In genomic region chr6:96000011-96000476, GRCm38 (mm10) we compare ENCODE assay signal across 11 mouse cellular contexts.
A peak's percentile ranks its signal among the peaks of the same experiment; 100 is the strongest.
DNase-seq lines count a peak whose midpoint lies in the region; ATAC-seq and TF ChIP-seq lines count a peak whose summit lies in the region.
"Had no signal": no experiment of that assay in that cellular context is flagged by ENCODE, and none has a peak within 500 bp of the region (broad histone marks: within the 10 kb centered on the region; RNA-seq: fewer than 3 reads in every experiment).

No protein-coding gene starts in this region.

- intact Hi-C loops in left cerebral cortex, adult 2 months (cut with DNase I): no loop called here

- no peaks in the 10 kb centered on the region for H3K27me3 ChIP-seq in forebrain, postnatal 0 days (ENCODE audit: insufficient read depth, low read length)
- no peaks in the 10 kb centered on the region for H3K27me3 ChIP-seq in kidney, adult 2 months (replicated peaks; ENCODE audit: control insufficient read depth, insufficient read depth, low read length)
- H3K27me3 ChIP-seq: kidney, embryonic 15.5 days had no signal

- peak; percentile 34 for ATAC-seq in forebrain, postnatal 0 days

- H3K36me3 ChIP-seq in forebrain, postnatal 0 days (ENCODE audit: insufficient read depth): no peaks in the 10 kb centered on the region
- no peaks in the 10 kb centered on the region for H3K36me3 ChIP-seq in kidney, adult 2 months (ENCODE audit: control insufficient read depth, insufficient read depth, low read length)
- H3K36me3 ChIP-seq: kidney, embryonic 15.5 days had no signal

- H3K9ac ChIP-seq in forebrain, postnatal 0 days: no peak overlapping the region
- H3K9ac ChIP-seq: kidney, embryonic 15.5 days had no signal

- no peak overlapping the region for H3K4me3 ChIP-seq in forebrain, postnatal 0 days (ENCODE audit: low read depth, low read length)
- H3K4me3 ChIP-seq in left cerebral cortex, adult 2 months: no peak overlapping the region
- no peak overlapping the region for H3K4me3 ChIP-seq in kidney, adult 2 months (ENCODE audit: insufficient read depth, low read depth, low read length)
- H3K4me3 ChIP-seq: gastrocnemius, adult 2 months; kidney, embryonic 15.5 days had no signal

- H3K4me2 ChIP-seq in forebrain, postnatal 0 days (ENCODE audit: low read depth): no peak overlapping the region
- H3K4me2 ChIP-seq: kidney, embryonic 15.5 days had no signal

- DNase-seq in layer of hippocampus, adult 11-12 months (ENCODE audit: low spot score): peak; percentile 49
- DNase-seq in layer of hippocampus, postnatal 10 days (ENCODE audit: low spot score in 2 of 2): no peak
- peak; percentile 53 for DNase-seq in forebrain, postnatal 0 days
- peak; percentile 18 to 24 for DNase-seq in left cerebral cortex, adult 2 months (ENCODE audit: extremely low spot score in 1 of 2, low spot score in 2 of 2)
- DNase-seq in right cerebral cortex, adult 18-20 months: peak; percentile 60
- DNase-seq in kidney, postnatal 25 days: no peak
- no peak for DNase-seq in kidney, adult 2 months
- no peak for DNase-seq in natural killer cell, adult 2 months (ENCODE audit: low spot score in 2 of 2)
- DNase-seq: gastrocnemius, adult 2 months; liver had no signal

- no peaks in the 10 kb centered on the region for H3K9me3 ChIP-seq in forebrain, postnatal 0 days (ENCODE audit: low read length)
- H3K9me3 ChIP-seq: kidney, embryonic 15.5 days had no signal

- 0 out of 2 replicates have a peak overlapping the region, but pooled peaks have one; percentile 29 for H3K27ac ChIP-seq in forebrain, postnatal 0 days (ENCODE audit: low read depth, low read length)
- H3K27ac ChIP-seq in left cerebral cortex, adult 2 months: no peak overlapping the region
- H3K27ac ChIP-seq in kidney, adult 2 months (ENCODE audit: insufficient read depth, low read depth, low read length): no peak overlapping the region
- H3K27ac ChIP-seq: gastrocnemius, adult 2 months; kidney, embryonic 15.5 days had no signal

- no peak for TF ChIP-seq POLR2A in kidney, adult 2 months (IDR thresholded peaks at IDR 0.05; ENCODE audit: low read depth, low read length)

- no peaks in the 10 kb centered on the region for H3K4me1 ChIP-seq in forebrain, postnatal 0 days (ENCODE audit: insufficient read depth)
- no peaks in the 10 kb centered on the region for H3K4me1 ChIP-seq in kidney, adult 2 months (ENCODE audit: control insufficient read depth, insufficient read depth, low read length)
- H3K4me1 ChIP-seq: kidney, embryonic 15.5 days had no signal

- TF ChIP-seq CTCF in forebrain, postnatal 0 days (IDR thresholded peaks at IDR 0.05; ENCODE audit: low read depth): no peak
- TF ChIP-seq CTCF in left cerebral cortex, adult 2 months (IDR thresholded peaks at IDR 0.05): no peak
- TF ChIP-seq CTCF in kidney, adult 2 months (conservative IDR thresholded peaks at IDR 0.05; ENCODE audit: insufficient read depth, insufficient read length, low read depth, low read length): no peak

- WGBS in forebrain, postnatal 0 days: 45% methylated on average over 10 of the region's 10 CpGs
- WGBS in kidney, adult 2 months: 72% methylated on average over 10 of the region's 10 CpGs

Comparison
In these comparisons a context has a peak if more than half of its experiments do, and no peak if none do; other contexts are left out.
1. DNase-seq: peak in layer of hippocampus, adult 11-12 months (single experiment), forebrain, postnatal 0 days (single experiment), left cerebral cortex, adult 2 months (2 of 2) and right cerebral cortex, adult 18-20 months (single experiment); none in layer of hippocampus, postnatal 10 days (0 of 2), kidney, postnatal 25 days (0 of 2), kidney, adult 2 months (single experiment) and natural killer cell, adult 2 months (0 of 2).